Mouse (Mus musculus): Measurements from ENCODE around the gene Ccdc78. TPM values are rescaled to one million over a fixed set of nuclear protein-coding genes. Genes with fewer than 3 reads are reported as not detected.

The Ccdc78 gene
- polyA plus RNA-seq, 1 experiment from 2014 or later, result 0.28 TPM

- Histone ChIP-seq H3K4me1 (ENCODE audit: control insufficient read depth, insufficient read depth, low read depth, low read length) (peaks cover 11% of the 10 kb centered on the region), H3K4me3 (ENCODE audit: low read length) (no peak overlapping the region), H3K27me3 (replicated peaks; ENCODE audit: control insufficient read depth, insufficient read depth, low read length) (peaks cover 2% of the 10 kb centered on the region; the same call in 1 of the 2 replicates), H3K4me2 (ENCODE audit: low read length) (no peak overlapping the region), H3K27ac (ENCODE audit: low read depth, low read length) (no peak overlapping the region), H3K36me3 (ENCODE audit: control insufficient read depth, insufficient read depth, low read length) (peaks cover 26% of the 10 kb centered on the region), H3K9me3 (ENCODE audit: control insufficient read depth, low read length) (no peaks in the 10 kb centered on the region), H3K9ac (ENCODE audit: low read depth, low read length) (no peak overlapping the region)
- 88% methylated on average over 11 of the region's 11 CpGs for WGBS
- ATAC-seq, result no peak
Measured at GRCm38 (mm10) chr17:25817662-25818061, 31.3 kb downstream of the Ccdc78 start.

DNA sequence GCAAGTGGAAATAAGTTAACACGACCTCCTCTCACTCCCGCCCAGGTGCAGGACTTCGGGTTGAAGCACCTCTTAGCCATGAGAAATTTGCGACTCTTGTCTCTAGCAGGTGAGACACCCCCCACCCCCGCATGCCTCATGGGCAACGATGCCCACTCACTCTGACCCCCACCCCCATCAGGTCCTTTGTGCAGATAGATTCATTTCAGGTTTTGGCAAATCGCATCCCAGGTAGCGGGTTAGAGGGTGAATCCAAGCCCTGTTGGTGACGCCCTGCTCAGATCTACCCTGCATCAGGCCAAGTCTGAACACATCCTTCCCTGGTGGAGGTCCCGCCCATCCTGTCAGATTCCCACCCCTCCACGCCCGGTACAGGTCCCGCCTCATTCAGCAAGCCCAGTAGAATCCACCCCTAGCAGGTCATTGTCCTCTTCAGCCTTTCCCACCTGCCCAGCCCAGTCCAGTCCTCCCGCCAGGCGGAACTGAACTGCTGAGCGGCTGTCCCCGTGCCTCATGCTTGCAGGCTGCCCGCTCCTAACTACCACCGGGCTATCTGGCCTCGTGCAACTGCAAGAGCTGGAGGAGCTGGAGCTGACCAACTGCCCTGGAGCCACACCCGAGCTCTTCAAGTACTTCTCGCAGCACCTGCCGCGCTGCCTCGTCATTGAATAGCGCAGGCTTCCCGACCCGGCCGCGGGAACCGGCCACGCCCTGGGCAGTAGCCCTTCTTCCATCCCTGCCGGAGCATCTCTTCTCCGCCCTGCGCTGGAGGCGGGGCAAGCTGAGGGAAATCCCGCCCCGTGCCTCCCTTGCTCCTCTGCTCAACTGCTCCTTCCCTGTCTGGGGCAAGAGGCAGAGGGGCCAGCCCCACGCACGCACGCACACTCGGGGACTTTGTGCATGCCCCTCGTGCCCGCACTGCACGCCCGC is 32.7 kb downstream of the Ccdc78 start:
- H3K9me3 ChIP-seq (ENCODE audit: control insufficient read depth, low read length), result no peaks in the 10 kb centered on the region
- no peak for ATAC-seq
- 9% methylated on average over 46 of the region's 46 CpGs for WGBS
- peaks cover 7% of the 10 kb centered on the region for H3K4me1 ChIP-seq (ENCODE audit: control insufficient read depth, insufficient read depth, low read depth, low read length)
- H3K4me3 ChIP-seq (ENCODE audit: low read length), result no peak overlapping the region
- no peak overlapping the region for H3K27ac ChIP-seq (ENCODE audit: low read depth, low read length)
- H3K27me3 ChIP-seq (replicated peaks; ENCODE audit: control insufficient read depth, insufficient read depth, low read length), result peaks cover 2% of the 10 kb centered on the region; the same call in 1 of the 2 replicates
- H3K4me2 ChIP-seq (ENCODE audit: low read length), result no peak overlapping the region
- peaks cover 26% of the 10 kb centered on the region for H3K36me3 ChIP-seq (ENCODE audit: control insufficient read depth, insufficient read depth, low read length)
- H3K9ac ChIP-seq (ENCODE audit: low read depth, low read length), result no peak overlapping the region; the same call in 1 of the 2 replicates

- H3K4me3 ChIP-seq (ENCODE audit: low read length), result peak within 1 kb of the TSS; percentile 73
- peak within 1 kb of the TSS; percentile 99 for H3K4me2 ChIP-seq (ENCODE audit: low read length)
- H3K36me3 ChIP-seq (ENCODE audit: control insufficient read depth, insufficient read depth, low read length), result peaks cover 18% of the 10 kb centered on the region
- H3K9me3 ChIP-seq (ENCODE audit: control insufficient read depth, low read length), result no peaks in the 10 kb centered on the region
- peak; percentile 81 for ATAC-seq
- H3K9ac ChIP-seq (ENCODE audit: low read depth, low read length), result peak within 1 kb of the TSS; percentile 77
- peak within 1 kb of the TSS; percentile 73 for H3K27ac ChIP-seq (ENCODE audit: low read depth, low read length)
- peaks cover 2% of the 10 kb centered on the region; the same call in 1 of the 2 replicates for H3K27me3 ChIP-seq (replicated peaks; ENCODE audit: control insufficient read depth, insufficient read depth, low read length)
- 1% methylated on average over 18 of the region's 18 CpGs for WGBS
- peaks cover 35% of the 10 kb centered on the region for H3K4me1 ChIP-seq (ENCODE audit: control insufficient read depth, insufficient read depth, low read depth, low read length)
Measured at GRCm38 (mm10) chr17:25823452-25823851, 37.1 kb downstream of the Ccdc78 start, which contains the start of gene Wdr24. Gene Wdr24, plus strand, starts transcription at chr17:25823627.

- Histone ChIP-seq H3K27ac (ENCODE audit: low read depth, low read length) (no peak overlapping the region), H3K4me2 (ENCODE audit: low read length) (peak overlapping the region; percentile 99), H3K9ac (ENCODE audit: low read depth, low read length) (peak overlapping the region; percentile 77; the same call in 1 of the 2 replicates), H3K4me1 (ENCODE audit: control insufficient read depth, insufficient read depth, low read depth, low read length) (peaks cover 38% of the 10 kb centered on the region), H3K9me3 (ENCODE audit: control insufficient read depth, low read length) (no peaks in the 10 kb centered on the region), H3K27me3 (replicated peaks; ENCODE audit: control insufficient read depth, insufficient read depth, low read length) (no peaks in the 10 kb centered on the region), H3K4me3 (ENCODE audit: low read length) (peak overlapping the region; percentile 73), H3K36me3 (ENCODE audit: control insufficient read depth, insufficient read depth, low read length) (peaks cover 13% of the 10 kb centered on the region)
- ATAC-seq, result no peak
- 78% methylated on average over 16 of the region's 17 CpGs for WGBS
Measured at GRCm38 (mm10) chr17:25824362-25825142, 38.2 kb downstream of the Ccdc78 start.

DNA sequence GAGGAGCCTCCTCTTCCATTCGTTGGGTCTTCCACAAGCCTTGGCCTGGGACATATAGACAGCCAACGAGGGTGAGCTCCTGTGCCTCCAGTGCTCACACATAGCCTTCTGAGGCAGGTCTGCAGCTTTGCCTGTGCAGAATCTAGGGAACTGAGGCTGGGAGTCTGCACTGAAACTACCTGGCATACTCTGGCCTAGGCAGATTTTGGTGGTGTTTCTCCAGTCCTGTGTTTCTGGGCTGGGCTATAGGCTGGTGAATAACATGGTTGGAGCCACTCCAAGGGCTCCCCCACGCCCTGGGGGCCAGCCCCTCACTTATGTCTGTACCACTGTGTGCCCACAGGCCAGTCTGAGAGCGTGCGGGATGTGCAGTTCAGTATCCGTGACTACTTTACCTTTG is 38.9 kb downstream of the Ccdc78 start:
- WGBS, result 88% methylated on average over 6 of the region's 6 CpGs
- no peak overlapping the region for H3K9ac ChIP-seq (ENCODE audit: low read depth, low read length)

GRCm38 (mm10) chr17:25825984-25826570 is 39.7 kb downstream of the Ccdc78 start:
- no peak overlapping the region for H3K9ac ChIP-seq (ENCODE audit: low read depth, low read length)
- WGBS, result 97% methylated on average over 27 of the region's 27 CpGs
- H3K27me3 ChIP-seq (replicated peaks; ENCODE audit: control insufficient read depth, insufficient read depth, low read length), result no peaks in the 10 kb centered on the region
- H3K27ac ChIP-seq (ENCODE audit: low read depth, low read length), result no peak overlapping the region
- H3K4me2 ChIP-seq (ENCODE audit: low read length), result no peak overlapping the region
- ATAC-seq, result no peak
- H3K9me3 ChIP-seq (ENCODE audit: control insufficient read depth, low read length), result no peaks in the 10 kb centered on the region
- no peak overlapping the region for H3K4me3 ChIP-seq (ENCODE audit: low read length)
- H3K4me1 ChIP-seq (ENCODE audit: control insufficient read depth, insufficient read depth, low read depth, low read length), result peaks cover 53% of the 10 kb centered on the region
- peaks cover 17% of the 10 kb centered on the region for H3K36me3 ChIP-seq (ENCODE audit: control insufficient read depth, insufficient read depth, low read length)

More for the DNA sequence above, 38.9 kb downstream of the Ccdc78 start:
- no peak for ATAC-seq
- Histone ChIP-seq H3K4me1 (ENCODE audit: control insufficient read depth, insufficient read depth, low read depth, low read length) (peaks cover 45% of the 10 kb centered on the region), H3K27me3 (replicated peaks; ENCODE audit: control insufficient read depth, insufficient read depth, low read length) (no peaks in the 10 kb centered on the region), H3K9me3 (ENCODE audit: control insufficient read depth, low read length) (no peaks in the 10 kb centered on the region), H3K27ac (ENCODE audit: low read depth, low read length) (no peak overlapping the region), H3K36me3 (ENCODE audit: control insufficient read depth, insufficient read depth, low read length) (peaks cover 10% of the 10 kb centered on the region), H3K4me2 (ENCODE audit: low read length) (no peak overlapping the region), H3K4me3 (ENCODE audit: low read length) (no peak overlapping the region)

DNA sequence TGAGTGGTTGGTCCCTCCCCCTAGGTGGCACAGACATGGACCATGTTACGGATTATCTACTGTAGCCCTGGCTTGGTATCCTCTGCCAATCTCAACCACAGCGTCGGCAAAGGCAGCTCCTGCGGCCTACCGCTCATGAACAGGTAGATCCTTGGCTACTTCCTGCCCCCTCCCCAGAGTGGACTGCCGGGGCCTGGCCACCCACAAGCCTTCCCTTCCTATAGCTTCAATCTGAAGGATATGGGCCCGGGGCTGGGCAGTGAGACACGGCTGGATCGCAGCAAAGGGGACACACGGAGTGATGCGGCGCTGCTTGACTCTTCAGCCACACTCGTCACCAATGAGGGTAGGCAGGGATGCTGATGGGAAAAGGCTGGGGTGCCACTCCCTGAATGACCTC is 40.6 kb downstream of the Ccdc78 start:
- H3K27ac ChIP-seq (ENCODE audit: low read depth, low read length), result no peak overlapping the region
- whole genome bisulfite sequencing, result 94% methylated on average over 13 of the region's 13 CpGs
- H3K36me3 ChIP-seq (ENCODE audit: control insufficient read depth, insufficient read depth, low read length), result peaks cover 21% of the 10 kb centered on the region
- H3K4me1 ChIP-seq (ENCODE audit: control insufficient read depth, insufficient read depth, low read depth, low read length), result peaks cover 62% of the 10 kb centered on the region
- no peak overlapping the region for H3K4me2 ChIP-seq (ENCODE audit: low read length)
- H3K9me3 ChIP-seq (ENCODE audit: control insufficient read depth, low read length), result no peaks in the 10 kb centered on the region
- H3K4me3 ChIP-seq (ENCODE audit: low read length), result no peak overlapping the region
- H3K27me3 ChIP-seq (replicated peaks; ENCODE audit: control insufficient read depth, insufficient read depth, low read length), result no peaks in the 10 kb centered on the region
- H3K9ac ChIP-seq (ENCODE audit: low read depth, low read length), result no peak overlapping the region
- no peak for ATAC-seq

DNA sequence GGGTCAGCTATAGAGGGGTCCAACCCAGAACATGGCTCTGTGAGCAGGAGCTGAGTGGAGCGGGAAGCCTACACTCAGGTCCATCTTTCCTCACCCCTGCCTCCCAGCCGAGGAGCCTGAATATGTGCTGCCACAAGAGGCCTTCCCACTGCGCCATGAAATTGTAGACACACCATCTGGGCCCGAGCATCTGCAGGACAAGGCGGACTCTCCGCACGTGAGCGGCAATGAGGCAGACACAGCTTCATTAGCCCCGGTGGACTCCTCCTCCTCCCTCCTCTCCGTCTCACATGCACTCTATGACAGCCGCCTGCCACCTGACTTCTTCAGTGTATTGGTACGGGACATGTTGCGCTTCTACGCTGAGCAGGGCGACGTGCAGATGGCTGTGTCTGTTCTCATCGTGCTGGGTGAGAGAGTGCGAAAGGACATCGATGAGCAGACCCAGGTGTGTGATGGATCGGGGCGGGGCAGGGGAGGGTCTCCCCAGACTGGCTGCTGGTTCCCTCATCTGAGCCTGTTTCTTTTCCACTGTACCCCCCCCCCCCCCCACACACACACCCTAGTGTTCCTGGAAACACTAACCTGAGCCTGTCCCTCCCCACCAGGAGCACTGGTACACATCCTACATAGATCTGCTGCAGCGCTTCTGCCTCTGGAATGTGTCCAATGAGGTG is 41.3 kb downstream of the Ccdc78 start:
- 91% methylated on average over 22 of the region's 22 CpGs for WGBS
- no peak for ATAC-seq
- Histone ChIP-seq H3K27ac (ENCODE audit: low read depth, low read length) (no peak overlapping the region; the same call in 1 of the 2 replicates), H3K36me3 (ENCODE audit: control insufficient read depth, insufficient read depth, low read length) (peaks cover 21% of the 10 kb centered on the region), H3K9me3 (ENCODE audit: control insufficient read depth, low read length) (no peaks in the 10 kb centered on the region), H3K4me1 (ENCODE audit: control insufficient read depth, insufficient read depth, low read depth, low read length) (peaks cover 64% of the 10 kb centered on the region), H3K9ac (ENCODE audit: low read depth, low read length) (no peak overlapping the region), H3K27me3 (replicated peaks; ENCODE audit: control insufficient read depth, insufficient read depth, low read length) (no peaks in the 10 kb centered on the region), H3K4me2 (ENCODE audit: low read length) (no peak overlapping the region), H3K4me3 (ENCODE audit: low read length) (no peak overlapping the region)
